Mouse (Mus musculus): ENCODE results near the gene Gramd4. TPM values are rescaled to one million over a fixed set of nuclear protein-coding genes. Genes with fewer than 3 reads are reported as not detected.

The Gramd4 gene
- polyA plus RNA-seq, 1 experiment from 2014 or later, result 56.8 TPM

GRCm38 (mm10) chr15:86082551-86082961 lies 25.1 kb downstream of the Gramd4 start:
- Histone ChIP-seq H3K27ac (ENCODE audit: low read length) (0 out of 2 replicates have a peak overlapping the region, but pooled peaks have one; percentile 5), H3K4me1 (replicated peaks; ENCODE audit: control insufficient read depth, insufficient read depth, low read length) (peaks cover 65% of the 10 kb centered on the region), H3K4me3 (replicated peaks; ENCODE audit: low read length) (no peak overlapping the region), H3K9ac (replicated peaks; ENCODE audit: low read depth, low read length) (no peak overlapping the region), H3K9me3 (ENCODE audit: control insufficient read depth, low read length) (no peaks in the 10 kb centered on the region), H3K36me3 (ENCODE audit: control insufficient read depth, insufficient read depth) (no peaks in the 10 kb centered on the region), H3K27me3 (replicated peaks; ENCODE audit: control insufficient read depth, insufficient read depth, low read length) (no peaks in the 10 kb centered on the region), H3K4me2 (ENCODE audit: low read length) (no peak overlapping the region)
- 60% methylated on average over 11 of the region's 11 CpGs for WGBS
- no peak for ATAC-seq

GRCm38 (mm10) chr15:86083261-86083741 lies 25.8 kb downstream of the Gramd4 start:
- no peak for ATAC-seq
- Histone ChIP-seq H3K9me3 (ENCODE audit: control insufficient read depth, low read length) (no peaks in the 10 kb centered on the region), H3K36me3 (ENCODE audit: control insufficient read depth, insufficient read depth) (no peaks in the 10 kb centered on the region), H3K9ac (replicated peaks; ENCODE audit: low read depth, low read length) (no peak overlapping the region), H3K4me2 (ENCODE audit: low read length) (no peak overlapping the region), H3K4me3 (replicated peaks; ENCODE audit: low read length) (no peak overlapping the region), H3K4me1 (replicated peaks; ENCODE audit: control insufficient read depth, insufficient read depth, low read length) (peaks cover 72% of the 10 kb centered on the region), H3K27me3 (replicated peaks; ENCODE audit: control insufficient read depth, insufficient read depth, low read length) (no peaks in the 10 kb centered on the region), H3K27ac (ENCODE audit: low read length) (no peak overlapping the region; the same call in 1 of the 2 replicates)
- 62% methylated on average over 6 of the region's 6 CpGs for WGBS

- Histone ChIP-seq H3K4me3 (replicated peaks; ENCODE audit: low read length) (no peak overlapping the region), H3K4me2 (ENCODE audit: low read length) (peak overlapping the region; percentile 3; the same call in 1 of the 2 replicates), H3K9ac (replicated peaks; ENCODE audit: low read depth, low read length) (peak overlapping the region; percentile 34; the same call in 1 of the 2 replicates), H3K4me1 (replicated peaks; ENCODE audit: control insufficient read depth, insufficient read depth, low read length) (peaks cover 83% of the 10 kb centered on the region), H3K27ac (ENCODE audit: low read length) (peak overlapping the region; percentile 88), H3K27me3 (replicated peaks; ENCODE audit: control insufficient read depth, insufficient read depth, low read length) (no peaks in the 10 kb centered on the region), H3K36me3 (ENCODE audit: control insufficient read depth, insufficient read depth) (no peaks in the 10 kb centered on the region), H3K9me3 (ENCODE audit: control insufficient read depth, low read length) (no peaks in the 10 kb centered on the region)
- ATAC-seq, result peak; percentile 13
- WGBS, result 18% methylated on average over 17 of the region's 17 CpGs
Observed at GRCm38 (mm10) chr15:86085301-86086225, 28.1 kb downstream of the Gramd4 start.

- Histone ChIP-seq H3K27ac (ENCODE audit: low read length) (peak overlapping the region; percentile 88), H3K36me3 (ENCODE audit: control insufficient read depth, insufficient read depth) (no peaks in the 10 kb centered on the region), H3K4me2 (ENCODE audit: low read length) (no peak overlapping the region), H3K9me3 (ENCODE audit: control insufficient read depth, low read length) (no peaks in the 10 kb centered on the region), H3K27me3 (replicated peaks; ENCODE audit: control insufficient read depth, insufficient read depth, low read length) (no peaks in the 10 kb centered on the region), H3K9ac (replicated peaks; ENCODE audit: low read depth, low read length) (peak overlapping the region; percentile 34), H3K4me3 (replicated peaks; ENCODE audit: low read length) (no peak overlapping the region), H3K4me1 (replicated peaks; ENCODE audit: control insufficient read depth, insufficient read depth, low read length) (peaks cover 80% of the 10 kb centered on the region)
- ATAC-seq, result peak; percentile 71
- WGBS, result 9% methylated on average over 8 of the region's 8 CpGs
Observed at GRCm38 (mm10) chr15:86086291-86086706, 28.8 kb downstream of the Gramd4 start.

GRCm38 (mm10) chr15:86087591-86088149 lies 30.2 kb downstream of the Gramd4 start:
- WGBS, result 7% methylated on average over 14 of the region's 14 CpGs

GRCm38 (mm10) chr15:86088266-86088790 lies 30.8 kb downstream of the Gramd4 start:
- H3K4me3 ChIP-seq (replicated peaks; ENCODE audit: low read length), result no peak overlapping the region
- no peak overlapping the region for H3K4me2 ChIP-seq (ENCODE audit: low read length)
- no peaks in the 10 kb centered on the region for H3K27me3 ChIP-seq (replicated peaks; ENCODE audit: control insufficient read depth, insufficient read depth, low read length)
- peaks cover 5% of the 10 kb centered on the region; the same call in 1 of the 2 replicates for H3K36me3 ChIP-seq (ENCODE audit: control insufficient read depth, insufficient read depth)
- WGBS, result 60% methylated on average over 11 of the region's 11 CpGs
- H3K4me1 ChIP-seq (replicated peaks; ENCODE audit: control insufficient read depth, insufficient read depth, low read length), result peaks cover 60% of the 10 kb centered on the region
- H3K9me3 ChIP-seq (ENCODE audit: control insufficient read depth, low read length), result no peaks in the 10 kb centered on the region
- H3K27ac ChIP-seq (ENCODE audit: low read length), result peak overlapping the region; percentile 88
- no peak for ATAC-seq
- H3K9ac ChIP-seq (replicated peaks; ENCODE audit: low read depth, low read length), result peak overlapping the region; percentile 22; the same call in 1 of the 2 replicates

More at GRCm38 (mm10) chr15:86087591-86088149, 30.2 kb downstream of the Gramd4 start:
- Histone ChIP-seq H3K4me1 (replicated peaks; ENCODE audit: control insufficient read depth, insufficient read depth, low read length) (peaks cover 66% of the 10 kb centered on the region), H3K27me3 (replicated peaks; ENCODE audit: control insufficient read depth, insufficient read depth, low read length) (no peaks in the 10 kb centered on the region), H3K4me3 (replicated peaks; ENCODE audit: low read length) (no peak overlapping the region), H3K9ac (replicated peaks; ENCODE audit: low read depth, low read length) (peak overlapping the region; percentile 22), H3K9me3 (ENCODE audit: control insufficient read depth, low read length) (no peaks in the 10 kb centered on the region), H3K4me2 (ENCODE audit: low read length) (0 out of 2 replicates have a peak overlapping the region, but pooled peaks have one; percentile 1), H3K27ac (ENCODE audit: low read length) (peak overlapping the region; percentile 88), H3K36me3 (ENCODE audit: control insufficient read depth, insufficient read depth) (0 out of 2 replicates have a peak, but pooled peaks cover 3% of the 10 kb centered on the region)
- ATAC-seq, result peak; percentile 71

GRCm38 (mm10) chr15:86089091-86089744 lies 31.7 kb downstream of the Gramd4 start:
- no peaks in the 10 kb centered on the region for H3K9me3 ChIP-seq (ENCODE audit: control insufficient read depth, low read length)
- no peaks in the 10 kb centered on the region for H3K27me3 ChIP-seq (replicated peaks; ENCODE audit: control insufficient read depth, insufficient read depth, low read length)
- ATAC-seq, result no peak
- H3K9ac ChIP-seq (replicated peaks; ENCODE audit: low read depth, low read length), result no peak overlapping the region
- 75% methylated on average over 13 of the region's 13 CpGs for WGBS
- peaks cover 5% of the 10 kb centered on the region; the same call in 1 of the 2 replicates for H3K36me3 ChIP-seq (ENCODE audit: control insufficient read depth, insufficient read depth)
- H3K27ac ChIP-seq (ENCODE audit: low read length), result no peak overlapping the region
- H3K4me2 ChIP-seq (ENCODE audit: low read length), result no peak overlapping the region
- no peak overlapping the region for H3K4me3 ChIP-seq (replicated peaks; ENCODE audit: low read length)
- H3K4me1 ChIP-seq (replicated peaks; ENCODE audit: control insufficient read depth, insufficient read depth, low read length), result peaks cover 51% of the 10 kb centered on the region

- Histone ChIP-seq H3K36me3 (ENCODE audit: control insufficient read depth, insufficient read depth) (peaks cover 5% of the 10 kb centered on the region; the same call in 1 of the 2 replicates), H3K4me1 (replicated peaks; ENCODE audit: control insufficient read depth, insufficient read depth, low read length) (peaks cover 44% of the 10 kb centered on the region), H3K4me3 (replicated peaks; ENCODE audit: low read length) (no peak overlapping the region), H3K9me3 (ENCODE audit: control insufficient read depth, low read length) (no peaks in the 10 kb centered on the region), H3K27me3 (replicated peaks; ENCODE audit: control insufficient read depth, insufficient read depth, low read length) (no peaks in the 10 kb centered on the region), H3K27ac (ENCODE audit: low read length) (0 out of 2 replicates have a peak overlapping the region, but pooled peaks have one; percentile 14), H3K9ac (replicated peaks; ENCODE audit: low read depth, low read length) (no peak overlapping the region), H3K4me2 (ENCODE audit: low read length) (no peak overlapping the region)
- no peak for ATAC-seq
- WGBS, result 86% methylated on average over 11 of the region's 11 CpGs
Observed at GRCm38 (mm10) chr15:86089991-86090529, 32.6 kb downstream of the Gramd4 start.
